ENCODE assay signal across 9 mouse cellular contexts in the genomic region with DNA sequence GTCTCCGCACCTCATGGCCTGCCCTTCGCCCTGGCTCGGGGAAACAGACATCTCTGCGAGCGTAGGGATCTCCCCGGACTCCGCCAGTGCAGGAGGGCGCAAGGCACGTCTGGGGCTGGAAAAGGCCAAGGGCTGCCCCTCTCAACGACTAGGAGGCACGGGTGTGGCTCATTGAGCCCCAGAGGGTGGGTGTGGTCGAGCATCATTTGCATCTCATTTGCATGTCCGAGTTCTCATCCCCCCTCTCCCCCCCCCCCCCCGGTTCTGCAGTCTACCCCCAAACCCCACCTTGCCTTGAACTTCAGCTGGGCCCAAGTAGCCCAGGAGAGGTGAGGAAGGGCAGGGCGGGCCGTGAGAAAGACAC. TPM values are rescaled to one million over a fixed set of nuclear protein-coding genes. Genes with fewer than 3 reads are reported as not detected.
A peak's percentile ranks its signal among the peaks of the same experiment; 100 is the strongest.
DNase-seq lines count a peak whose midpoint lies in the region; ATAC-seq and TF ChIP-seq lines count a peak whose summit lies in the region.
"Had no signal": no experiment of that assay in that cellular context is flagged by ENCODE, and none has a peak within 500 bp of the region (broad histone marks: within the 10 kb centered on the region; RNA-seq: fewer than 3 reads in every experiment).

No protein-coding gene starts in this region.

- no peak overlapping the region for H3K9ac ChIP-seq in lung, postnatal 0 days (replicated peaks; ENCODE audit: low read depth)
- no peak overlapping the region for H3K9ac ChIP-seq in forebrain, embryonic 13.5 days
- H3K9ac ChIP-seq in limb, embryonic 14.5 days (ENCODE audit: low read depth, low read length, severe bottlenecking): 0 out of 2 replicates have a peak overlapping the region, but pooled peaks have one; percentile 18
- H3K9ac ChIP-seq in stomach, embryonic 15.5 days: no peak overlapping the region

- H3K36me3 ChIP-seq in lung, postnatal 0 days (ENCODE audit: insufficient read depth, low read length): no peaks in the 10 kb centered on the region
- H3K36me3 ChIP-seq in forebrain, embryonic 13.5 days (ENCODE audit: poor library complexity, severe bottlenecking): no peaks in the 10 kb centered on the region
- H3K36me3 ChIP-seq in limb, embryonic 14.5 days (ENCODE audit: control insufficient read depth, insufficient read depth, low read length): no peaks in the 10 kb centered on the region
- H3K36me3 ChIP-seq in stomach, embryonic 15.5 days: no peaks in the 10 kb centered on the region

- H3K27ac ChIP-seq in lung, postnatal 0 days (ENCODE audit: low read length): no peak overlapping the region
- no peak overlapping the region for H3K27ac ChIP-seq in forebrain, embryonic 13.5 days
- peak overlapping the region; percentile 52; the same call in 1 of the 2 replicates for H3K27ac ChIP-seq in limb, embryonic 14.5 days (replicated peaks; ENCODE audit: low read depth, low read length)
- H3K27ac ChIP-seq in stomach, embryonic 15.5 days: no peak overlapping the region

- no peak overlapping the region for H3K4me3 ChIP-seq in lung, postnatal 0 days (ENCODE audit: low read depth, low read length)
- H3K4me3 ChIP-seq in forebrain, embryonic 13.5 days: peak overlapping the region; percentile 46
- peak overlapping the region; percentile 40 for H3K4me3 ChIP-seq in limb, embryonic 14.5 days (replicated peaks; ENCODE audit: low read length)
- H3K4me3 ChIP-seq in stomach, embryonic 15.5 days (replicated peaks): no peak overlapping the region; the same call in 1 of the 2 replicates

- no peaks in the 10 kb centered on the region for H3K9me3 ChIP-seq in lung, postnatal 0 days (ENCODE audit: low read length)
- H3K9me3 ChIP-seq in forebrain, embryonic 13.5 days (replicated peaks): no peaks in the 10 kb centered on the region
- H3K9me3 ChIP-seq in limb, embryonic 14.5 days (ENCODE audit: control insufficient read depth, low read length): no peaks in the 10 kb centered on the region
- H3K9me3 ChIP-seq in stomach, embryonic 15.5 days: no peaks in the 10 kb centered on the region

- no peak for DNase-seq in lung, postnatal 0 days (ENCODE audit: low spot score)
- no peak for DNase-seq in lung, postnatal 14 days
- no peak for DNase-seq in limb, embryonic 14.5 days (ENCODE audit: low spot score)
- DNase-seq in thymus, postnatal 25 days: no peak
- no peak for DNase-seq in spleen, postnatal 14 days (ENCODE audit: low spot score in 2 of 2)
- DNase-seq in cerebellum, adult 9-11 months: no peak
- DNase-seq: right cerebral cortex, postnatal 4 days had no signal

- peaks cover 73% of the 10 kb centered on the region for H3K27me3 ChIP-seq in lung, postnatal 0 days (replicated peaks; ENCODE audit: insufficient read depth, low read length)
- peaks cover 98% of the 10 kb centered on the region for H3K27me3 ChIP-seq in forebrain, embryonic 13.5 days
- peaks cover 96% of the 10 kb centered on the region for H3K27me3 ChIP-seq in limb, embryonic 14.5 days (ENCODE audit: control insufficient read depth, insufficient read depth, low read length)
- H3K27me3 ChIP-seq in stomach, embryonic 15.5 days (replicated peaks): peaks cover 72% of the 10 kb centered on the region

- ATAC-seq in lung, postnatal 0 days: no peak
- ATAC-seq in forebrain, embryonic 13.5 days: no peak
- 0 out of 2 replicates have a peak, but pooled peaks have one; percentile 16 for ATAC-seq in limb, embryonic 14.5 days (ENCODE audit: low FRiP score, low read depth)
- ATAC-seq in stomach, embryonic 15.5 days (ENCODE audit: insufficient read depth, low FRiP score, low read depth): no peak

- TF ChIP-seq CTCF in lung, postnatal 0 days (IDR thresholded peaks at IDR 0.05): no peak

- TF ChIP-seq EP300 in lung, postnatal 0 days (IDR thresholded peaks at IDR 0.05): no peak

- peak overlapping the region; percentile 95 for H3K4me2 ChIP-seq in lung, postnatal 0 days (replicated peaks; ENCODE audit: low read depth, low read length)
- peak overlapping the region; percentile 80 for H3K4me2 ChIP-seq in forebrain, embryonic 13.5 days
- H3K4me2 ChIP-seq in limb, embryonic 14.5 days (replicated peaks; ENCODE audit: low read depth, low read length, severe bottlenecking): peak overlapping the region; percentile 82; the same call in 1 of the 2 replicates
- peak overlapping the region; percentile 96 for H3K4me2 ChIP-seq in stomach, embryonic 15.5 days

- TF ChIP-seq POLR2A in limb, embryonic 14.5 days (IDR thresholded peaks at IDR 0.05; ENCODE audit: borderline replicate concordance, extremely low read depth, insufficient read depth, insufficient read length): no peak

- 21% methylated on average over 13 of the region's 16 CpGs for WGBS in lung, postnatal 0 days
- 7% methylated on average over 12 of the region's 16 CpGs for WGBS in forebrain, embryonic 13.5 days
- 10% methylated on average over 10 of the region's 16 CpGs for WGBS in limb, embryonic 14.5 days
- 21% methylated on average over 16 of the region's 16 CpGs for WGBS in stomach, embryonic 15.5 days

- peaks cover 8% of the 10 kb centered on the region for H3K4me1 ChIP-seq in lung, postnatal 0 days (ENCODE audit: insufficient read depth, low read depth, low read length)
- peaks cover 22% of the 10 kb centered on the region for H3K4me1 ChIP-seq in forebrain, embryonic 13.5 days
- H3K4me1 ChIP-seq in limb, embryonic 14.5 days (ENCODE audit: control insufficient read depth, insufficient read depth, low read length): peaks cover 12% of the 10 kb centered on the region
- peaks cover 30% of the 10 kb centered on the region for H3K4me1 ChIP-seq in stomach, embryonic 15.5 days

RNA-seq across cellular contexts. Expression of a gene that starts 3.4 kb away (rescaled TPM):
- polyA plus RNA-seq in lung, postnatal 0 days (2015; fragmentation: Nextera tagmentation; extraction: Ambion mirVana): 10.5 and 12.2 TPM in 2 replicates
- 24.4 and 27.3 TPM in 2 replicates for polyA plus RNA-seq in forebrain, embryonic 13.5 days (2015; fragmentation: Nextera tagmentation; extraction: Ambion mirVana)
- 18.6 and 22.4 TPM in 2 replicates for polyA plus RNA-seq in limb, embryonic 14.5 days (2012; rRNA removed)
- 18.2 and 18.9 TPM in 2 replicates for polyA plus RNA-seq in limb, embryonic 14.5 days (2014; fragmentation: Nextera tagmentation; extraction: Ambion mirVana)
- polyA plus RNA-seq in stomach, embryonic 15.5 days (2015; fragmentation: Nextera tagmentation; extraction: Ambion mirVana): 18.3 and 21.6 TPM in 2 replicates

Comparison
In these comparisons a context has a peak if more than half of its experiments do, and no peak if none do; other contexts are left out.
1. H3K4me3 ChIP-seq: peak in forebrain, embryonic 13.5 days (single experiment) and limb, embryonic 14.5 days (single experiment); none in lung, postnatal 0 days (single experiment) and stomach, embryonic 15.5 days (single experiment).
2. Peak in every context shown above with its lines, with median percentiles within 50 percentile points of each other: H3K4me2 ChIP-seq.